Mouse (Mus musculus) MEL (cell line): Measurements from ENCODE around the gene Zfp677.

Source experiments
- GATA1 ChIP-seq: IDR thresholded peaks from 2 replicates; pipeline ENCODE4 v1.6.1; 2011; ENCODE audit warnings: low read depth, low read length, improper control_type of control experiment
- MAFK ChIP-seq: IDR thresholded peaks from 2 replicates; pipeline ENCODE4 v1.6.1; 2011; ENCODE audit warnings: low read depth, mild to moderate bottlenecking, low read length, improper control_type of control experiment, borderline replicate concordance
- MYC ChIP-seq: IDR thresholded peaks from 2 replicates; pipeline ENCODE4 v1.6.1; 2011; ENCODE audit warnings: low read depth, mild to moderate bottlenecking, low read length, improper control_type of control experiment, moderate library complexity
- POLR2A ChIP-seq, 2 experiments: IDR thresholded peaks; 2 replicates each; pipeline ENCODE4 v1.6.1; 2011 to 2012; ENCODE audit warnings: low read length in 2 of 2, mild to moderate bottlenecking in 2 of 2, control low read depth in 1 of 2, improper control_type of control experiment in 1 of 2, low read depth in 1 of 2, moderate library complexity in 1 of 2; ENCODE audit not compliant: control insufficient read depth in 1 of 2, insufficient read depth in 1 of 2, poor library complexity in 1 of 2
- SMC3 ChIP-seq: IDR thresholded peaks from 2 replicates; pipeline ENCODE4 v1.6.1; 2011; ENCODE audit warnings: low read depth, low read length, improper control_type of control experiment
- TBP ChIP-seq: IDR thresholded peaks from 2 replicates; pipeline ENCODE4 v1.8.0; 2011; ENCODE audit warnings: low read depth, low read length, improper control_type of control experiment
- TCF12 ChIP-seq: IDR thresholded peaks from 2 replicates; pipeline ENCODE4 v1.6.1; 2014; ENCODE audit warnings: low read depth, mild to moderate bottlenecking, inconsistent platforms, low read length, improper control_type of control experiment, moderate library complexity
- USF1 ChIP-seq: IDR thresholded peaks from 2 replicates; pipeline ENCODE4 v1.6.1; 2014; ENCODE audit warnings: low read depth, mild to moderate bottlenecking, inconsistent platforms, low read length, improper control_type of control experiment, moderate library complexity
- ZC3H11A ChIP-seq: IDR thresholded peaks from 2 replicates; pipeline ENCODE4 v1.6.1; 2012; ENCODE audit warnings: low read depth, mild to moderate bottlenecking, inconsistent platforms, low read length, improper control_type of control experiment
- ZNF384 ChIP-seq: IDR thresholded peaks from 2 replicates; pipeline ENCODE4 v1.6.1; 2012; ENCODE audit warnings: low read depth, mild to moderate bottlenecking, inconsistent platforms, low read length, improper control_type of control experiment

DNA sequence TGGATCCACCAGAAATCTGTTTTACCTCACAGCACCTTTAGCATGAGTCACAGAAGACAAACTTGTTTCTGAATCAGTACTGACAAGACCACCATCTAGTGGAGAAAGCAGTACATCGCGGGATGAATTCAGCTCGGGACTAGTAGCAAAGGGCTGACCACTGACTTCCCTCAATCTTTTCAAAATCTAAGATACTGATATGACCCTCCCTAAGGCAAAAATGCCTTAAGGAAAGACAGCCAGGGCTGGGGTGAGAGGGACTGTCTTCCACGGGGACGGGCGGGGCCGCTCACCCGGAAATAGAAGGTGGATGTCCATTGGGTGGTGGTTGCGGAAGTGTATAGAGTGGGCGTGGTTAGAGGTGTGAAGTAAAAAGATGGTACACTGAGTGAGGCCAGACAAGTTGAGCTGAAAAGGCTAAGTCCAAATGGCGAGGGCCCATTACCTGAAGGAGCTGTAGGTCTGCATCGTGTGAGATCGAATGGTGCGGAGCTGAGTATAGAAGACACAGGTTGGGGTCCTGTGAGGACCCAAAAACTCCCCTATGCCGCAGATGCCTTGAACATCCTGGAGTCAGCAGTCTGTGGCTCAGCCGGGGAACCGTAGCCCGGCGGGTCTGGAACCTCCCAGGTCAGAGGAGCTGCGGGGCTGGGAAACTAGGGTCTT is at the start of gene Zfp677:
- TF ChIP-seq TCF12 (no peak), TBP (no peak), POLR2A (IDR thresholded peaks at IDR 0.05; ENCODE audit: control insufficient read depth in 1 of 2, insufficient read depth in 1 of 2, low read depth in 1 of 2, low read length in 2 of 2, poor library complexity in 1 of 2) (no peak), MAFK (no peak), MYC (no peak), USF1 (no peak), ZC3H11A (no peak), SMC3 (no peak), ZNF384 (no peak), GATA1 (no peak)
